Mouse (Mus musculus) left cerebral cortex, postnatal 36 days (tissue): Measurements from ENCODE around the gene Vps33b. TPM values are rescaled to one million over a fixed set of nuclear protein-coding genes. Genes with fewer than 3 reads are reported as not detected.

Experiments
- DNase-seq, 2 experiments: peaks; one replicate each; pipeline ENCODE4 v3.0.0; 2021 to 2022; ENCODE audit warnings: low spot score in 2 of 2, mixed read lengths in 1 of 2
- intact Hi-C: fragments of 180-260 bp; cut with DNase I; formaldehyde crosslinking; loops from one replicate; pipeline ENCODE4 v1.15.1; 2025
- total RNA-seq, 2 experiments: library from RNA; stranded (reverse); gene quantifications; 2 replicates each; pipeline ENCODE4 v1.2.3; 2021

Vps33b gene
- total RNA-seq, 2 experiments from 2014 or later, result 19.0 to 25.3 TPM

- intact Hi-C loops, result no loop called here
- DNase-seq, result no peak
Observed at GRCm38 (mm10) chr7:80264606-80265005, 4.8 kb upstream of the Vps33b start.

DNA sequence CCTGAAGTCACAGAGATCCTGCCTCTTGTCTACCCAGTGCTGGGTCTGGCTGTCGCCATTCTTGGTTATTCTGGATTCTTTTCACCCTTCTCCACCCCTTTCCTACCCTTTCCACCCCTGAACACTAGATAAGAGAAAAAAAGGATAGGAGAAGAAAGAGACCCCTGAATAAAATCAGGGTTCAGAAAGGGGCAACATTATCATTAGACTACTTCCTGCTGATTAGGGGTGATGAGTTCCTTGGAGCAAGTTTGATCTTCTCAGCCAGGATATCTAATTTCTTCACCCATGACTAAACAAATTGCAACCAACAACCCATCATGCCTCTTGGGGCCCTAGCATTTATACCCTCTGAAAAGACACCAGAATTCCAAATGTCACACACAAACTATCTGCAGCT lies 1.7 kb upstream of the Vps33b start:
- intact Hi-C loops, result no loop called here
- DNase-seq, result no peak

GRCm38 (mm10) chr7:80269751-80270255 lies 354 bp downstream of the Vps33b start:
- intact Hi-C loops, result no loop called here
- no peak for DNase-seq

GRCm38 (mm10) chr7:80273456-80273855 lies 4.0 kb downstream of the Vps33b start:
- intact Hi-C loops, result no loop called here
- no peak for DNase-seq

DNA sequence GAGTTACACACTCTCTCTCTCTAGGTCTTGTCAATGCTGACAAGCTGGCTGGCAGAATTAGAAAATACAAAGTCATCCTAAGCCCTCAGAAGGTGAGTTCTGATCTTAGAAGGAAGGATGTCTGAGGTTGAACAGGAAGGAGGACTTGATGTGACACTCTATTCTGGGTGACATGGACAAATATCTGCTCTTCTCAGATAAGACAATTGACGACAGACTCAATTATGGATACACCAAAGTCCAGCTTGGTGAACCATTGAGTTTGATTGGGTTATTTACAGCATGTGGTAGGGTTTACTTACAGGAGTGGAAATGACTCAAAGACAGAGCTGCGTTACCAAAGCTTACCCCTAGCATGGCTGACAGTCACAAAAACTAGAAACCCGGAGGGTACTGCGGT lies 6.9 kb downstream of the Vps33b start:
- no peak for DNase-seq
- intact Hi-C loops, result no loop called here

GRCm38 (mm10) chr7:80280032-80280431 lies 10.6 kb downstream of the Vps33b start:
- intact Hi-C loops, result no loop called here

DNA sequence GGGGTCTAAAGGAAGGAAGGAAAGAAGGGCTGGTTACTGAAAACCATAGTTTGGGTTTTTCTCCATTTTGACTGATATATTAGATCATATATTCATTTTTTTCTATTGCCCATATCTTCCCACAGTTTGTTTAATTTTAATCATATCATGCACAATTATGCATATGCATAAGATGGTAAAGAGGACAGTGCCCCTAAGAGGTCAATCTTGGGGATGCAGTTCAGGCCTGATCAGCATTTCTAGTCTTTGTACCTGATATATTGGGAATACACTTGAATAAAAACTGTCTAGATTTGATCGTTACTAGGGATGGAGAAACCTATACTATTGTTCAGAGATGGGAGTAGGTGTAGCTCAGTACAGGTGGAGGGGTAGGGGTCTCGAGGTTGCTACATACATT lies 11.5 kb downstream of the Vps33b start:
- intact Hi-C loops, result no loop called here
- DNase-seq, result no peak

More at GRCm38 (mm10) chr7:80280032-80280431, 10.6 kb downstream of the Vps33b start:
- no peak for DNase-seq

GRCm38 (mm10) chr7:80281646-80282045 lies 12.2 kb downstream of the Vps33b start:
- intact Hi-C loops, result no loop called here
- no peak for DNase-seq

- intact Hi-C loops, result no loop called here
- no peak for DNase-seq
Observed at GRCm38 (mm10) chr7:80283226-80283918, 13.9 kb downstream of the Vps33b start.

- DNase-seq, result no peak
- intact Hi-C loops, result no loop called here
Observed at GRCm38 (mm10) chr7:80284391-80284790, 14.9 kb downstream of the Vps33b start.

- intact Hi-C loops, result no loop called here
- DNase-seq, result no peak
Observed at GRCm38 (mm10) chr7:80285725-80286124, 16.3 kb downstream of the Vps33b start.

DNA sequence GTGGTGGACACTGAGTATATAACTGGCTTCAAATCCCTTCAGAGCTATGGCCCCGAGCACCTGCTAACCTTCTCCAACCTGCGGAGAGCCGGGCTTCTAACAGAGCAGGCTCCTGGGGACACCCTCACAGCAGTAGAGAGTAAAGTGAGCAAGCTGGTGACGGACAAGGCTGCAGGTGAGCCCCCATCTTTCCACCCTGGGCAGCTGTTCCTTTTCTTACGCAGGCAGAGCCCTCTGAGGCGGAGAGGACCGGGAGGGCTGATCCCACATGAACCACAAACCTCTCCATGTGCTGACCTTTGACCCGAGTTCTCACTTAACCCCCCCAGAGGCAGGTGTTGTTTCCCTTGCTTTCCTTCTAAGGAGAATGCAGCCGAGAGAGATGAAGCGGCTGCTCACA lies 18.3 kb downstream of the Vps33b start:
- DNase-seq, result no peak
- intact Hi-C loops, result no loop called here

GRCm38 (mm10) chr7:80294062-80294763 lies 24.8 kb downstream of the Vps33b start, which contains the start of gene Prc1:
TSS of gene Prc1 (plus strand) at chr7:80294450.
- DNase-seq, result peak; percentile 98 to 99
- intact Hi-C loops, result no loop called here

DNA sequence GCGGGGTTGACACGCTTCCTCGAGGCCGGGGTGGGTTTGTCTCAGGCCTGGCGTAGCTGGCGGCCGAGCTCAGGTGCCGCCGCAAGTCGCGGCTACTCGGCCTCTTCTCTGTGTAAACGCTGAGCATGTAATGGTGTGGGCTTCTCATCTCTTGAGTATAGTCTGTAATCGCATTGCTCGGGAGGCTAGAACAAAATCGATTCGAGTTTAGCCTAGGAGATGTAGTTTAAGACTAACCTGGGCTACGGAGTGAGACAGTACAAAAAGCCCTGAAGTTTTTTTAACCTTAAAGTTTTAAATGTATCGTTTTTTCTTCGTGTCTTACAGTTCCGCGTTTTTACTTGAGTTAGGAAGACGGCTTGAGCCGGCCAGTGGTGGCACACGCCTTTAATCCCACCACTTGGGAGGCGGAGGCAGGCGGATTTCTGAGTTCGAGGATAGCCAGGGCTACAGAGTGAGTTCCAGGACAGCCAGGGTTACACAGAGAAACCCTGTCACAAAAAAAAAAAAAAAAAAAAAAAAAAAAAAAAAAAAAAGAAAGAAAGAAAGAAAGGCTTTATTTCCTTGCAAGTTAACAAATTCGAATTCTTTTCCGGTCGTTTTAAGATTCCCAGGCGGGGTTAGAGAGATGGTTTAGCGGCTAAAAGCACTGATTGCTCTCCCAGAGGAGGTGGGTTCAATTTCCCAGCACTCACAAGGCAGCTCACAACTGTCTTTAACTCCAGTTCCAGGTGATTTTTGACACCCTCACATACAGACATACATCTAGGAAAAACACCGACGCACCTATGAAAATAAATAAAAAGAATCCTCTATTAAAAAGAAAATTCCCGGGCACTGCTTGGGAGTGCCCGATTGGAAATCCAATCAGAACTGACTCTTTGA lies 25.6 kb downstream of the Vps33b start:
- intact Hi-C loops, result no loop called here

GRCm38 (mm10) chr7:80296462-80296861 lies 27.0 kb downstream of the Vps33b start:
- intact Hi-C loops, result no loop called here
- DNase-seq, result no peak

More for the DNA sequence above, 25.6 kb downstream of the Vps33b start:
- DNase-seq, result no peak

- no peak for DNase-seq
- intact Hi-C loops, result no loop called here
Observed at GRCm38 (mm10) chr7:80297041-80297440, 27.6 kb downstream of the Vps33b start.

DNA sequence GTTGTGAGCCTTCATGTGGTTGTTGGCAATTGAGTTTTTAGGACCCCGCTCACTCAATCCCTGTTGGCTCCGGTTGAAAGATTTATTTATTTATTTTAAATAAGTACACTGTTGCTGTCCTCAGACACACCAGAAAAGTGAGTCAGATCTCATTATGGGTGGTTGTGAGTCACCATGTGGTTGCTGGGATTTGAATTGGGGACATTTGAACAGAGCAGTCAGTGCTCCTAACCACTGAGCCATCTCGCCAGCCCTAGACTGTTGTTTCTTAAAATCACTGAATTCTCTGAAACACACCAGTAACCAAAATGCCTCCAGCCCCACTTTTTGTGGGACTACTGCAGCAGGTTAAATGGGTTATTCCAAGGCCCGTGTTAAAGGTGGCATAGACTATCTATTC lies 29.3 kb downstream of the Vps33b start:
- no peak for DNase-seq
- intact Hi-C loops, result no loop called here

GRCm38 (mm10) chr7:80299568-80299967 lies 30.1 kb downstream of the Vps33b start:
- DNase-seq, result no peak
- intact Hi-C loops, result no loop called here

DNA sequence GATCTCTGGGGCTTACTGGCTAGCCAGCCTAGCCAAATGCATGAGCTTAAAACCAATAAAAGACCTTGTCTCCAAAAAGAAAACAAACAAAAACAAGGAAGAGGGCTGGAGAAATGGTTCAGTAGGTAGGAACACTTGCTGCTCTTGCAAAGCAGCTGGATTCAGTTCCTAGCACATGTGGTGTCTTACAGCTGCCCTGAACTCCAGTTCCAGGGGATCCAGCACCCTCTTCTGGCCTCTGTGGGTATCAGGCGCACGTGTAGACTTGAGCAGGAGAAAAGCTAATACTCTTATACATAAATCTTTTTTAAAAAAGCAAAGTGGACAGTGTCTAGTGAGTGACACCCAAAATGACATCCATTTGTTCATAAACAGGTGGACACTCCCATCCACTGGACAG lies 32.1 kb downstream of the Vps33b start:
- intact Hi-C loops, result no loop called here
- DNase-seq, result no peak

GRCm38 (mm10) chr7:80307766-80308165 lies 38.3 kb downstream of the Vps33b start:
- intact Hi-C loops, result no loop called here
- no peak for DNase-seq
